Comparison of ENCODE assay signal across 9 mouse cellular contexts in the genomic region with DNA sequence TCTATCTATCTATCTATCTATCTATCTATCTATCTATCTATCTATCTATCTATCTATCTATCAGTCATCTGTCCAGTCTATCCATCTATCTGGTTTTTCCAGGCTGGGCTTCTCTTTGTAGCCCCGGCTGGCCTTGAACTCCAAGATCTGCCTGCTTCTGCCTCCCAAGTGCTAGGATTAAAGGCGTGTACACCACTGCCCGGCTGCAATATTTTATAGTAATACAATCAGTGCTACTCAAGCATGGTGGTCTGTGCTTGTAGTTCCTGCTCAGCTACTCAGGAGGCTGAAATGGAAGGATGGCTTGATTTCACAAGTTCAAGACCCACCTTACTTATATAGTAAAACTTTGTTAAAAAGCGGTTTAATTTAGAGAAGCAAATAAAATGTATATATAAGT.
"Had no signal": no experiment of that assay in that cellular context is flagged by ENCODE, and none has a peak within 500 bp of the region (broad histone marks: within the 10 kb centered on the region; RNA-seq: fewer than 3 reads in every experiment).

No protein-coding gene starts in this region.

- H3K27me3 ChIP-seq: embryonic facial prominence, embryonic 12.5 days; embryonic facial prominence, embryonic 13.5 days; embryonic facial prominence, embryonic 15.5 days; forebrain, embryonic 13.5 days; forebrain, embryonic 15.5 days had no signal

- H3K36me3 ChIP-seq: forebrain, embryonic 15.5 days had no signal

- H3K27ac ChIP-seq: forebrain, embryonic 10.5 days; forebrain, embryonic 12.5 days had no signal

- H3K9me3 ChIP-seq: embryonic facial prominence, embryonic 10.5 days; forebrain, embryonic 13.5 days; forebrain, embryonic 15.5 days had no signal

- H3K4me3 ChIP-seq: erythroblast, embryonic 14.5 days had no signal
